Mouse (Mus musculus) CH12.LX (cell line): ENCODE measurements around the gene Pigt. TPM values are rescaled to one million over a fixed set of nuclear protein-coding genes. Genes with fewer than 3 reads are reported as not detected.

Source experiments
- DNase-seq: peaks from one replicate; pipeline ENCODE4 v3.0.0-alpha.2; 2013; ENCODE audit errors: extremely low read depth
- H3K27ac ChIP-seq: 2 replicates; pipeline ENCODE4 v1.5.1; 2012; ENCODE audit warnings: low read depth, mild to moderate bottlenecking, control low read depth, moderate library complexity; ENCODE audit not compliant: insufficient read depth
- H3K27me3 ChIP-seq: replicated peaks from 2 replicates; pipeline ENCODE3; 2012; ENCODE audit warnings: inconsistent platforms
- H3K36me3 ChIP-seq, 2 experiments: replicated peaks in 1 of 2; 2 replicates each; pipeline versions ENCODE3 to v1.6.1; 2012; ENCODE audit warnings: inconsistent platforms in 1 of 2, low read length in 1 of 2, mild to moderate bottlenecking in 1 of 2, mixed read lengths in 1 of 2, moderate library complexity in 1 of 2; ENCODE audit not compliant: control insufficient read depth in 1 of 2, insufficient read depth in 1 of 2
- H3K4me1 ChIP-seq, 2 experiments: 2 replicates each; pipeline ENCODE4 v1.6.1; 2012; ENCODE audit warnings: inconsistent platforms in 1 of 2, moderate library complexity in 1 of 2; ENCODE audit not compliant: insufficient read depth in 2 of 2, control insufficient read depth in 1 of 2
- H3K4me2 ChIP-seq: 2 replicates; pipeline ENCODE4 v1.6.1; 2012; ENCODE audit warnings: low read depth, mild to moderate bottlenecking, control low read depth; ENCODE audit not compliant: poor library complexity, insufficient read depth, severe bottlenecking
- H3K4me3 ChIP-seq, 3 experiments: fragments of 150-350 bp in 1 of 3; sonication (generic) in 1 of 3; replicated peaks in 1 of 3; 2 replicates each; pipeline versions ENCODE3 to v1.5.1; 2011 to 2012; ENCODE audit warnings: low read depth in 2 of 3, low read length in 2 of 3, mild to moderate bottlenecking in 2 of 3, moderate library complexity in 2 of 3, control low read depth in 1 of 3, improper control_type of control experiment in 1 of 3, inconsistent platforms in 1 of 3, mixed read lengths in 1 of 3; ENCODE audit not compliant: poor library complexity in 1 of 3
- H3K79me2 ChIP-seq: replicated peaks from 2 replicates; pipeline ENCODE4 v1.6.1; 2012; ENCODE audit warnings: mild to moderate bottlenecking, moderate library complexity; ENCODE audit not compliant: control insufficient read depth, poor library complexity, insufficient read depth, severe bottlenecking; ENCODE audit errors: extremely low read depth
- H3K9ac ChIP-seq: 2 replicates; pipeline ENCODE4 v1.6.1; 2012; ENCODE audit warnings: low read depth, mild to moderate bottlenecking, control low read depth, moderate library complexity; ENCODE audit not compliant: insufficient read depth
- H3K9me3 ChIP-seq: replicated peaks from 2 replicates; pipeline ENCODE3; 2012; ENCODE audit warnings: low read length, inconsistent platforms, mixed read lengths
- BHLHE40 ChIP-seq: IDR thresholded peaks from 2 replicates; pipeline ENCODE4 v1.6.1; 2011; ENCODE audit warnings: mild to moderate bottlenecking, low read depth, low read length, improper control_type of control experiment
- CHD2 ChIP-seq: IDR thresholded peaks from 2 replicates; pipeline ENCODE4 v1.6.1; 2011; ENCODE audit warnings: low read length, improper control_type of control experiment
- ELF1 ChIP-seq: IDR thresholded peaks from 2 replicates; pipeline ENCODE4 v1.6.1; 2014; ENCODE audit warnings: low read depth, mild to moderate bottlenecking, inconsistent platforms, low read length, improper control_type of control experiment
- EP300 ChIP-seq: IDR thresholded peaks from 2 replicates; pipeline ENCODE4 v1.6.1; 2011; ENCODE audit warnings: low read length, improper control_type of control experiment
- GABPA ChIP-seq: IDR thresholded peaks from 2 replicates; pipeline ENCODE4 v1.6.1; 2012; ENCODE audit warnings: low read depth, low read length, improper control_type of control experiment, inconsistent platforms; ENCODE audit not compliant: insufficient replicate concordance
- HCFC1 ChIP-seq: IDR thresholded peaks from 2 replicates; pipeline ENCODE4 v1.6.1; 2012; ENCODE audit warnings: low read depth, mild to moderate bottlenecking, inconsistent platforms, low read length, improper control_type of control experiment
- JUND ChIP-seq: conservative IDR thresholded peaks from 2 replicates; pipeline ENCODE4 v1.6.1; 2011; ENCODE audit warnings: low read depth, low read length, improper control_type of control experiment
- MAFK ChIP-seq: IDR thresholded peaks from 2 replicates; pipeline ENCODE4 v1.6.1; 2011; ENCODE audit warnings: low read length, improper control_type of control experiment; ENCODE audit not compliant: insufficient replicate concordance
- MAX ChIP-seq: IDR thresholded peaks from 2 replicates; pipeline ENCODE4 v1.6.1; 2011; ENCODE audit warnings: low read length, improper control_type of control experiment
- MAZ ChIP-seq: IDR thresholded peaks from 2 replicates; pipeline ENCODE4 v1.6.1; 2012; ENCODE audit warnings: low read depth, mild to moderate bottlenecking, inconsistent platforms, low read length, improper control_type of control experiment, moderate library complexity
- MYC ChIP-seq: IDR thresholded peaks from 2 replicates; pipeline ENCODE4 v1.6.1; 2011; ENCODE audit warnings: low read depth, mild to moderate bottlenecking, improper control_type of control experiment, low read length
- NELFE ChIP-seq: IDR thresholded peaks from 2 replicates; pipeline ENCODE4 v1.6.1; 2011; ENCODE audit warnings: low read depth, low read length, improper control_type of control experiment
- SIN3A ChIP-seq: IDR thresholded peaks from 2 replicates; pipeline ENCODE4 v1.6.1; 2012; ENCODE audit warnings: low read length, improper control_type of control experiment, inconsistent platforms
- TBP ChIP-seq: conservative IDR thresholded peaks from 2 replicates; pipeline ENCODE4 v1.6.1; 2011; ENCODE audit warnings: low read depth, low read length, improper control_type of control experiment
- USF1 ChIP-seq: IDR thresholded peaks from 2 replicates; pipeline ENCODE4 v1.6.1; 2014; ENCODE audit warnings: low read depth, mild to moderate bottlenecking, inconsistent platforms, low read length, improper control_type of control experiment
- USF2 ChIP-seq: conservative IDR thresholded peaks from 2 replicates; pipeline ENCODE4 v1.6.1; 2011; ENCODE audit warnings: low read depth, low read length, improper control_type of control experiment
- ZKSCAN1 ChIP-seq: IDR thresholded peaks from 2 replicates; pipeline ENCODE4 v1.6.1; 2012; ENCODE audit warnings: low read depth, inconsistent platforms, low read length, improper control_type of control experiment, borderline replicate concordance
- ZMIZ1 ChIP-seq: IDR thresholded peaks from 2 replicates; pipeline ENCODE4 v1.6.1; 2012; ENCODE audit warnings: low read depth, mild to moderate bottlenecking, inconsistent platforms, low read length, improper control_type of control experiment
- ZNF384 ChIP-seq: IDR thresholded peaks from 2 replicates; pipeline ENCODE4 v1.6.1; 2012; ENCODE audit warnings: low read depth, low read length, improper control_type of control experiment, inconsistent platforms
- dilution Hi-C: fragments of 300-500 bp; cut with MboI; formaldehyde crosslinking; loops from 2 replicates; pipeline ENCODE4 v1.14.3; 2020; ENCODE audit warnings: low sequenced_read_pairs; ENCODE audit not compliant: extremely low pct_unique_long_range_greater_than_20kb, extremely low pct_ligation_motif_present
- in situ Hi-C: fragments of 300-500 bp; cut with MboI; formaldehyde crosslinking; loops from 3 replicates; pipeline ENCODE4 v1.14.3; 2019; ENCODE audit warnings: low sequenced_read_pairs, low pct_ligation_motif_present, low pct_unique_long_range_greater_than_20kb, mixed read lengths
- polyA plus RNA-seq: library from polyadenylated mRNA; unstranded; fragments of >175 nt; gene quantifications from 2 replicates; pipeline ENCODE4 v1.2.1, GENCODE M21; 2012; ENCODE audit warnings: low read depth; ENCODE audit not compliant: insufficient read length
- total RNA-seq, 2 experiments: library from RNA; depleted of rRNA; stranded (reverse); fragments of 300-350 nt in 1 of 2; fragments of >200 nt in 1 of 2; gene quantifications; 2 replicates each; pipeline ENCODE4 v1.2.3; 2012 to 2014

Pigt gene
- total and polyA plus RNA-seq, 3 experiments = 14.0 to 91.8 (median 39.2) TPM

DNA sequence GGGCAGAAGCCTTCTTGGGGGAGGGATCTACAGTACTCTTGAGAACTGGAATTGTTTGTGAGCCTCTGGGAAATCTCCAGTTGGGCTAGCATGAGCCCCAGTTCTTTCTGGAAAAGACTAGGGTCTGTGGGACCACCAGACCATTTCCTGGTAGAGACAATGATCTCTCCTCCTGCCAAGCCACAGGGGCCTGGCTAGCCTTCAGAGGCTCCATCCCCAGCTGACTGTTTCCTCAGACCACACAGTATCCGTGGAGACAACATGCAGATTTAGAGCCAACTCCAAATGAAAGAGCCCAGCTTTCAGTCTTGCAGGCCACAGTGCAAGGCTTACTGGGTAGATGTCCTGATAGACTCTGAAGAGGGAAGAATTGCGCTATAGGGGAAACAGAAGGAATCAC lies 3.2 kb upstream of the Pigt start:
- no peak for DNase-seq
- Histone ChIP-seq H3K79me2 (peaks cover 4% of the 10 kb centered on the region; the same call in 1 of the 2 replicates), H3K27ac (no peak overlapping the region), H3K9me3 (no peaks in the 10 kb centered on the region), H3K27me3 (no peaks in the 10 kb centered on the region), H3K36me3 (peaks cover 5 to 13% of the 10 kb centered on the region in 2 experiments), H3K9ac (no peak overlapping the region), H3K4me3 (no peak overlapping the region), H3K4me1 (peaks cover 8 to 36% of the 10 kb centered on the region in 2 experiments), H3K4me2 (no peak overlapping the region)
- TF ChIP-seq USF2 = no peak
- TF ChIP-seq USF1 = no peak
- TF ChIP-seq EP300 = no peak
- TF ChIP-seq BHLHE40 = no peak
- no peak for TF ChIP-seq ZKSCAN1
- no peak for TF ChIP-seq ZNF384
- TF ChIP-seq JUND = no peak
- TF ChIP-seq HCFC1 = no peak
- TF ChIP-seq ELF1 = no peak
- TF ChIP-seq MAZ = no peak
- TF ChIP-seq ZMIZ1 = no peak
- TF ChIP-seq NELFE = no peak
- no peak for TF ChIP-seq CHD2
- no peak for TF ChIP-seq SIN3A
- no peak for TF ChIP-seq MAFK
- TF ChIP-seq MYC = no peak
- in situ Hi-C loops = no loop called here
- dilution Hi-C loops = no loop called here

DNA sequence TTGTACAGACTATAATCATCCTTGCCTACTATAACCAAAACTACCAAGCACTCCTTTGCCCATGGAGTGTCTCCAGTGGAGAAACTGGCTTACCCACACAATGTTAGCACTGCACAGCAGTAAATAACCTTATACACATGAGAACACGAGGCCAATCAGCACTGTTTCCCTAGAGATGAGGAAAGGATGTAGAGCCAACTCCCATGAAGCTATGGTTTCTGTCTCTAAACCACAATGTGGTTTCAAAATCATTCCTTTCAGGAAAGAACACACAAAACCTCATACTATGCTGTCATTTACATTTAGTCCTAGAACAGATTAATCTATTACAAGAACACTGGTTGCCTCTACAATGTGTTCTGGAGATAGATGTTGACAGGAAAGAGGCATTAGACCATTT lies 989 bp upstream of the Pigt start:
- TF ChIP-seq MAX = peak; percentile 22; the same call in 1 of the 2 replicates
- no peak for TF ChIP-seq GABPA
- TF ChIP-seq TBP = no peak
- TF ChIP-seq, all 38 proteins: peak for 1
- dilution Hi-C loops = no loop called here
- peaks cover 22 to 26% of the 10 kb centered on the region in 2 experiments for H3K36me3 ChIP-seq

More for the DNA sequence above, 989 bp upstream of the Pigt start:
- H3K79me2 ChIP-seq = peaks cover 4% of the 10 kb centered on the region
- peak overlapping the region; percentile 25 to 93 (median 79) for H3K4me3 ChIP-seq
- 0 out of 2 replicates have a peak overlapping the region, but pooled peaks have one; percentile 81 for H3K9ac ChIP-seq
- peak; percentile 40 for DNase-seq
- peak overlapping the region; percentile 99 for H3K4me2 ChIP-seq
- H3K27me3 ChIP-seq = no peaks in the 10 kb centered on the region
- no peaks in the 10 kb centered on the region for H3K9me3 ChIP-seq
- no peak overlapping the region for H3K27ac ChIP-seq
- H3K4me1 ChIP-seq = peaks cover 8 to 39% of the 10 kb centered on the region in 2 experiments
- in situ Hi-C loops = no loop called here
